Mouse (Mus musculus): ENCODE measurements around the gene Scamp5. TPM values are rescaled to one million over a fixed set of nuclear protein-coding genes. Genes with fewer than 3 reads are reported as not detected.
A peak's percentile ranks its signal among the peaks of the same experiment; 100 is the strongest.
"Not testable (repeated sequence)": the region's sequence is repeated elsewhere in the genome, so short reads cannot be mapped to it uniquely, and the experiment has no call there.

Gene Scamp5
- polyA plus RNA-seq, 3 experiments from 2014 or later, result not detected

DNA sequence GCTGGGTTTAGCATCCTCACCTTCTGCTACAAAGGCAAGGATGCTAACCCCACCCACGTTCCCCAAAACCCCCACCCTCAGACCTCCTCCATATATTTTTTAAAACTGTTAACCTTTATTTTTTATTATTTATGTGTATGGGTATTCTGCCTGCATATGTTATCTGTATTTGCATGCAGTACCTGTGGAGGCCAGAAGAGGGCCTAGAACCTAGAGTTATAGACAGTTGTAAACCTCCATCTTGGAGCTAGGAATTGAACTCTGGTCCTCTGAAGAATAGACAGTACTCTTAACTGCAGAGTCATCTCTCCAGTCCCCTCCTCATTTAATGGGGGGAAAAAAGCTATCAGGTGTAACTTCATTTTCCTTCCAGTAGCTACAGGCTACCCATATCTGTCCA lies 18.1 kb downstream of the Scamp5 start:
- no peak for ATAC-seq

DNA sequence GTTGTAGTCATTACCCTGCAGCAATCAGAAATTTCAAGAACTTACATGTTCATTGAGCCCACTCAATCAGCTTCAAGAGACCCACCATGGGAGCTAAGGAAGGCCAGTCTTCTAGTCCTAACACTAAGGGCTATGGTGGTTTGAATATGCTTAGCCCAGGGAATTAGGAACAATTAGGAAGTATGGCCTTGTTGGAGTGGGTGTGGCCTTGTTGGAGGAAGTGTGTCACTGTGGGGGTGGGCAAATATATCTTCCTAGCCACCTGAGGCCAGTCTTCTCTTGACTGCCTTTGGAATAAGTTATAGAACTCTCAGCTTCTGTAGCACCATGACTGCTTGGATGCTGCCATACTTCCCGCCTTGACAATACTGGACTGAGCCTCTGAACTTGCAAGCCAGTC lies 27.2 kb downstream of the Scamp5 start:
- ATAC-seq, result no peak

DNA sequence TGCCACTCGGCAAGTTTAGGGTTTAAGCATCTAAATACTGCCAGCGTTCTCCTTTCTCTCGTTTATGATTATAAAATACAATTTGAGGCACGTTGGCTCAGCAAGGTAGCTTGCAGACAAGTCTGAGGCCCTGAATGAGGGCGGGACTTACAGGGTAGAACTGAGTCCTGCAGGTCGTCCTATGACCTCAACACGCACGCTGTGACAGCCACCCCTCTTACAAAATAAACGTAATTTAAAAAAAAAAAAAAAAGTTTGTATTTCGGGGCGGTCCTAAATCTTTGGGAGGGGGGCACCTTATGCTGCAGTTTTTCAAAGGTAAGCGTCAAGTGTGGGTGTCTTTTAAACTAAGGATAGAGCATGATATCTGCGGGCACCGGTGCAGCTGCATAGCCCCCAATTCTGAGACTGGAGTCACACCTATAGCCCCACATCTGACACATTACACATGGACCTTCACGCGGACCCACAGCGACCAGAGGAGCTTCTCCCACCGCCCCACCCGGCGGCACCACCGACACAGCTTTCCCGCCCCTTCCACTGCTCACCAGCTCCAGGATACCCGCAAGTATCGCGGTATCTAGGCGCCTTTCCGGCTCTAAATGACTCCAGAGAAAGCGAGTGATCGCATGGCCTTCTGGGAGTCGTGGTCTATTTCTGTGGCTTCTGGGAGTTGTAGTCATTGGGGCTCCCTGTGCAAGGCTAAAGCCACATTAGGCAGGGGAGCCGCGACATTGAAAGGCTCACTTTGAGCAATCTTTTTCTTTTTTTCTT lies 28.2 kb downstream of the Scamp5 start, which contains the start of gene Ppcdc:
Ppcdc (minus strand) TSS at position 603 of the 774 bp plus-strand sequence.
- peak; percentile 98 for ATAC-seq

DNA sequence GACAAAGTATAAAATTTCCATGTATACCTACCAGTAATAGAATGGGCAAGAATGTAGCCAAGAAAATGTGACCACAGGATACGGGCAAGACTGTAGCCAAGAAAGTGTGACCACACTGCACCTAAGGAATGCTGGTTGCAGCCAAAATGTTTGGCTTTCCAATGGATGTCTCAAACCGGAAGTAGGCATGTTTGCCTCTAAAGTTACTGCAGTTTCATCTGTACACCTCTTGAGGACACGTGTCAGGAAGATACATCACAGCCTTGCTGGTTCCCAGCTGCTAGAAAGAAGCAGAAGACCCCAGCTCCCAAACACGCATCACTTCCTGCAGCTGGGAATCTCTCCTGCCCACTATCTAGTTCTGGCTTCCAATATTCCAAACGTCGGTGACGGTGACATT lies 28.8 kb downstream of the Scamp5 start:
- no peak for ATAC-seq

DNA sequence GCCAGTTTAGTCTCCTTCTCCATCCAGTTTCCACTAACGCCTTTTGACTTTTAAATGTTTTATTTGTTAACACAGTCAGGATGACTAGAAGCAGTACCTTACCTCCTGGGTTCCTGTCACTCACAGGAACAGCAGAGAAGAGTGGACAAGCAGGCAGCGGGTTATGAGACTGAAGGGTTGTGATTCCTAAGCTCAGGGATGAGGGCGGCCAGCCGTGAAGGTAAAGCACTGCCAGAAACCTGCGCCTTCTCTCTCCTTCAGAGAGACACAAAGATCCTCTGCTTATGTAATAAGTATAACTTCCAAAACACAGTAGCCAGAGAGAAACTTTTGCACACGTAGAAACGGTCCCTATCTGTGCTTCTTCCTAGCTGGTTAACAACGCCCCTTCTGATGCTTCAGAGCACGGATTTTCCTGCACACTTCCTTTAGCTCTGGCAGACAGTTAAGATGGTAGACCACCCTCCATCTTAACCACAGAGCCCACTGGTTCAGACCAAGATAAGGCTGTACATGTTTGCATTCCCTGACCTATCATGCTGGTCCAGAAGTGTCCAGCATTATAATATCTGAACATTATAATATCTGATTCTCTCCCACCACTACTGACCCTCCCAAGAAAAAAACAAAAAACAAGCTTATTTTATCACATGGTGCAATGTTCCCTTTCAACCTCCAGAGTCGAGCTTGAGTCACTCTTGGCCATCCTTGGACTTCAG lies 29.8 kb downstream of the Scamp5 start:
- no peak for ATAC-seq

DNA sequence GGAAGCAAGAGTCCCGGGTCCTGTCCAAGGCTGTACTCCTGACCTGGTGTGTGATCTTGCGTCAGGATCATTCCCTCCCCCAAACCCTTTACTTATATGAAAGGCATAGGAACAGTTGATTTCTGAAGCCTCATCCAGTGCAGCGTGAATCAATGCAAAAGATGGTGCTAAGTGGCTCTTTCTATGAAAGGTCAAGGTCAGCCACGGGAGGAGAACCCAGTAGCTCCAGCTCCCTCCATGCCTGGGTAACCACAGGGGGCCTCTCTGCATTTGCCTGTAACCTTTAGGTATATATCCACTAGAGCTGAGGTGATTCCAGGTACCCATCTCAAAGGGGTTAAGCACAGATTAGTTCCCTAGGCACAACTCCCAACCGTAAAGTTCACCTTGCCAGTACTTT lies 31.7 kb downstream of the Scamp5 start:
- ATAC-seq, result no peak

DNA sequence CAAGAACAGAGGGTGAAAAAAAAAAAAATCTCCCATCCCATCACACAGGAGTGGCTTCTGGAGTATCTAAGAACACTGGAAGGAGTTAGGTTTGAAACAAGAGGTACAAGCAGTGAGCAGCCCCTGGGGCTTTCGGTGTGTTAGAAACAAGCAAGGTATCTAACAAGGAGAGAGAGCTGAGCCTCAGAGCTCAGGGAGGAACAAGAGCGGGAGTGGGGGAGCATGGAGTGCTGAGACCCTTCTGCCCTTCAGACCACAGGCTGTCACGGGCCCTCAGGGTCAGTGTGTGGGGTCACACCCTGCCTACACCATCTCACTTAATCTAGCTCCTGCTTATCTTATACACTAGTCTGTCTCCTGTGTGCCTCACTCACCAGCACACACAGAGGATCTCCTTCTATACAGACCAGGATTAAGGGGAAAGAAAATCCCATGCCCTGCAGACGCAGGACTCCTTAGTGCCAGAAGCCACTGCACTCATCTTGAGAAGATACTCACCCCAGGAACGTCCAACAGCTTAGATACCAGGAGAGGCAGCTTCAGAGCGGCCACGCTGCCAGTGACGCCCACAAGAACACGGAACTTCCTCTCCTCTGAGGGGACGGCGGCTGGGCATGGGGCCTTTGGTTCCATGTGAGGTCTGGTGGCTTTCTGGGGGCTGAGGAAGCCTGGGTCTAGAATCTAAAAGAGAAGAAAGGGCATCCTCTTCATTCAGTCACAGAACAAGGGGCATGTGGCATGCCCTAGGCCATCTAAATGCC lies 33.3 kb downstream of the Scamp5 start:
- ATAC-seq, result no peak

DNA sequence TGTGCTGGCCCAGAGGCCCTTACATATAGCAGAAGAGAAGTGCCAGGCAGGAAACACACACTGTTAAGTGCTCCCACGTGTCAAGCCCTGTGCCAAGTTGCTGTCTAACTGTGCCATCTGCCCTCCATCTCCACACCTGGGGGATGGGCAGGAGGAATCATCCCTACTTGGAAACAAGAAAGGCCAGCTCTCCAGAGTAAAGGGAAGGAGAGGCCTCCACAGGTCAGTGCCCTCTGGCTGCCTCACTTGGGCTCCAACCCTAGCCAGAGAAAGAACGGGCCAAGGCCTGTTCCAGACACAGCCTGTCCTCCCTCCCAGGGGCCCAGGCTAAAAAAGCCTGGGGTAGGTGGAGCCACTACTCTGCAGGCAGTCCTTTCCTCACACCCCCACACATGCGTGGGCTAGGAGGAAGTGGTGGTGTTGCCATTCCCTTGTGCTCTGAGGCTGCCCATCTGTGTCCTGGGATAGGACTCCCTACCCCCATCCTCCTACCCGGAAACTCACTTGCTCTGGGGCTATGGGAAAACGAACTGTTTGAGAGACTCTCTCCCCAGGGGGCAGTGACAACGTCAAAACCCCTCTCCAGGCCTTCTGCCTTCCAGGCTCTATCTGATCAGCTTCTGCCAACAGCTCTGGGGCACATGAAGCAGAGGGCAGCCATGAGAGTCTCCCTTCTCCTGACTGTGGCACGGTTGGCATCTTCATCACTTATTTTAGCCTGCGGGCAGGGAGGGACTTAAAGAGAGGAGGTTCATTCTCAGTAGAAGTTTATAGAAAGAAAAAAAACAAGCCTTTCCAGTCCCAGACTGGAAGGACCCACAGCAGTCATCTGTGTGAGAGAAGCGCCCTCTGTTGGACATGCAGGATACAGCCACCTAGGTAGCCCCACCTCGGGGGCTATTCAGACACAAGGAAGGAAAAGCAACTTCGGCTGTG lies 34.5 kb downstream of the Scamp5 start:
- peak; percentile 88 for ATAC-seq

DNA sequence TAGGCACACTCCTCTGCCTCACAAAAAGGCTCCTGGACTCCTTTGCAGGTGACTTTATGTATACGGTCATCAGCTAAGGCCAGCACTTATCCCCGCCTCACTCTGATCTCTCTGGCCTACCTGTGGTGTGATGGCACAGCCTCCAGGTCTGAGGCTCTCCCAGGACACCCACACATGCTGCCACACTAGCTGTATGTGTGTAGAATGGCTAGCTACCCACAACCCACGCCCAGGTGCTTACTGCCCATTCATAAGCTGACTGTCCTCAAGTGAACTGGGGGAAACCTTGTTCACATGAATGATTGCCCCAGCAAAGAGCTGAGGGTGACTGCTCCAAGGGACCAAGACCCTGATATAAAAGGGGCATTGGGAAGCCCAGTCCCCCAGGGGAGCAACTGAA lies 35.4 kb downstream of the Scamp5 start:
- no peak for ATAC-seq

DNA sequence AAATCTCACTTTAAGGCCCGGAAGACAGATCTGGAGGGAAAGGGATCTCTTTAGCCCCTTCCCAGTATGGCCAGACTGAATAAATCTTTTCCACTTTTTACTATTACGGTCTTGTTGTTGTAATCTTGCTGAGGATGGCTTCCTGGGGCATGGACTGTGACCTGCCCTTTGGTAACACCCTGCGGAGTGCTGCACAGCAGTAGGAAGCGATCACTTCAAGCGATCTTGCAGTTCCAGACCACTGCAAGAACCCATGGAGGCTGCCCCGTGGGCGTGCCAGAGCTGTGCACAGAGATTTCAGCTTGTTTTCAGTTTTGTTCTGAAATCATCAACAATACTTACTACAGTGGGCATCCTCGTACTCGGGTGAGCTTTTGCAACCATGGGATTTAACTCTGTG lies 36.7 kb downstream of the Scamp5 start:
- no peak for ATAC-seq

DNA sequence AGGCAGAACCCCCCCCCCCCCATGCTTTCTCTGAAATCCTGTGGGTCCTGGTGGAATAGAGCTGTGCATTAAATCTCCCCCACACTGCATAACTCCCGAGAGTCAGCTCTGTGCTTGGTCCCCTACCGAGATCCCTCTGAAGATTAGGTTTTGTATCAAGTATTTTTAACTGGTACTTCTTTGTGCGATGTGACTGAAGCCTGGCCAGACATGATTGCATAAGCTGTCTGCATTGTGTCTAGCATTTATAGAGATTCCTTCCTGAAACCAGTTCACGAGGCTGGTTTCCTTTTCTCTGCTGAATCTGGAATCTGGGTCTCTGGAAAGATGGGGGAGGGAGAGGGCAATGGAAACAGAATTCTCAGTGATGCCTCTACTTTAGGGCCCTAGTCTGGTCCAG lies 39.5 kb downstream of the Scamp5 start:
- ATAC-seq, result no peak

DNA sequence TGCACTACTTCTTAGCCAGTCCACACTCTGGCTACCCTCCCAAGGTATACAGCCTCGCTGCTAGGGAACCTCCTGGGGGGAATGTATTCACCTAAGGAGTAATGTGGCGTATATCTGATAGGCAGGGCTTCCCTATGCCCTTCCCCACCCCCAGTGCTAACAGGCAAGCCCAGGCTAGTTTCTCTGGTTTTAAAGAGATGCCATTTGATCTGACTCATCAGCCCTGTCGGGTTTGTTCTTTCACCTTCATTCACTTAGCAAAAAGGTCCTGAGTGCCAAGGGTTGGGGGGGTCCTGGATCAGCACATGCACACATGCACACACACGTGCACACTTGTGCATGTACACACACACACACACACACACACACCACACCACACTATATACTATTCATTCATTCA lies 39.9 kb downstream of the Scamp5 start:
- no peak for ATAC-seq

DNA sequence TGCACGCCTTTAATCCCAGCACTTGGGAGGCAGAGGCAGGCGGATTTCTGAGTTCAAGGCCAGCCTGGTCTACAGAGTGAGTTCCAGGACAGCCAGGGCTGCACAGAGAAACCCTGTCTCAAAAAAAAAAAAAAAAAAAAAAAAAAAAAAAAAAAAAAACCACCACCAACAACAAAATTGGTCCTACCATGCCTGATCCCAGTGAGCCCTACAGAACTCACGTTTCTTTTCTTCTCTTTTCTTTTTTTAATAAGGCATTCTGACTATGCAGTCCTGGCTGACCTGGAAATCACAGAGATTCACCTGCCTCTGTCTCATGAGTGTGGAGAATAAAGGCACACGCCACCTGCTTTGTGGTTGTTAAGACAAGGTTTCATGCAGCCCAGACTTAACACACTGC lies 40.7 kb downstream of the Scamp5 start:
- not testable (repeated sequence) for ATAC-seq

DNA sequence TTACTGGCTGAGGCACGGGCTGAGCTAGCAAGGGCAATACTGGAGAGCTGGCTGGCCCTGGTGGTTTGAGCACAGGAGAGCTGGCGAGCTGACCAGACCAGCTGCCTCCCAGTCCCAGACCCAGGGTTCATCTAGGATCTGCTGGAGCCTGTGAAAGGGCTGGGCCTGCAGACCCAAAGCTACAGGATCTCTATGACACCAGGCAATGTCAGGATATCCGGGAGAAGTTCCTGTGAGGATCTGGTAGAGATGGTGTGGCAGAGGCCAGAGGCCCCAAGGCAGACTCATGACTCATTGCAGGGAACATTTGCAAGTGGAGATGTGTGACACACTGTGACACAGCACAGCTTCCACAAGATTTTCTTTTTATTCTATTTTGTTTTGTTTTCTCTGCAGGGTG lies 42.7 kb downstream of the Scamp5 start:
- ATAC-seq, result no peak

DNA sequence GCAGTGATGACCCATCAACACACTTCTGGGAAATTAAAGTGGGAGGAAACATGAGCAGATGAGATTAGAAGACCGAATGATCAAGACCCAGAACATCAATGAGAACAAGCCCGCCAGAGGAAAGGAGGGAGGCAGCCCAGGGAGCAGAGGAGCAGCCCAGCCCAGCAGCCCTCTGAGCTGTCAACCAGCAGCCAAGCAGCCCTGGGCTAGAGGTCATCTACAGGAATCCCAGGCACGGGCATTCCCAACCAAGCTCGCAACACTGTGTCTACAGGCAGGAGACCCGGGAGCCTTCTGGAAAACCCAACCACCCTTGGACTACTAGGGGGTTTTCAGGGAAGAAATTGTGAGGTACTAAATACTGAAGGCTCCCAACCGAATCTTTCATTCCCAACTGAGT lies 43.8 kb downstream of the Scamp5 start:
- ATAC-seq, result no peak

DNA sequence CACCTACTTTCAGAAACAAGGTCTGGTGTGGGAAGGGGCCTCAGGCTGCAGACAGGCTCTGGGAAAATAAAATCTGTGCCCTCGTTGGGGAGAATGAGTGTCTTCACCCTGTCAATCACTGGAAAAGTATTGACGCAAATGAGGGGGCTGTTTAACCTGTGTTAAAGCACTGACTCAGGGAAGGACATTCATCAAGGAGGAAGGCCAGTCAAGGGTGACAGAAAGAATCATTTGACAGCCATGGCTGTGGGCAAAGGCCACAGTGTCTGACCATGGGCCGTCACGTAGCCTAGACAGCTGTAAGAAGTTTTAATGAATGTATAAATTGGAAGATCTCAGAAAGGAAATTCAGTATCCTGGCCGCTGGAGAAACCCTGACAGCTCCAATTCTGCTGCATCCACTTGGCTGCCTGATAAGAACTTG lies 46.2 kb downstream of the Scamp5 start:
- ATAC-seq, result no peak

DNA sequence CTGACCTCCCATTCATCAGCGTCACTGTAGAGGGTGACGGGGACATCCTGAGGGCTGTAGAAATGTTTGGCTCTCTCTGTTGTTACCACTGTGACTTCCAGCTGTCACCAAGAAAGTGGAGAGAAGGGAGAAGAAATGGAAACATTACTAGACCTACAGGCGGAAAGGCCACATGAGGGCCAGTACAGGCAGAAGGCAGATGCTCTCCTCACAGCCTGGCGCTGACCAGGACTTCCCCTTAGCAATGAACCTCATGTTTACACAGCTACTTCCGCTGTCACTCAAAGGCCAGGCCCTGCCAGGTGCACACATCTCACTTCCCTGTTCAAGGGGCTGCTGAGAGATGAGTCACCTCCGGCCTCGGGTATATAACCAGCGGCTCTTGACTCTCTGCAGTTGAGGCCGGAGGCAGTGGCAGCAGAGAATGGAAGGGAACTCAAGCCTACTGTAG lies 46.7 kb downstream of the Scamp5 start:
- ATAC-seq, result peak; percentile 97

DNA sequence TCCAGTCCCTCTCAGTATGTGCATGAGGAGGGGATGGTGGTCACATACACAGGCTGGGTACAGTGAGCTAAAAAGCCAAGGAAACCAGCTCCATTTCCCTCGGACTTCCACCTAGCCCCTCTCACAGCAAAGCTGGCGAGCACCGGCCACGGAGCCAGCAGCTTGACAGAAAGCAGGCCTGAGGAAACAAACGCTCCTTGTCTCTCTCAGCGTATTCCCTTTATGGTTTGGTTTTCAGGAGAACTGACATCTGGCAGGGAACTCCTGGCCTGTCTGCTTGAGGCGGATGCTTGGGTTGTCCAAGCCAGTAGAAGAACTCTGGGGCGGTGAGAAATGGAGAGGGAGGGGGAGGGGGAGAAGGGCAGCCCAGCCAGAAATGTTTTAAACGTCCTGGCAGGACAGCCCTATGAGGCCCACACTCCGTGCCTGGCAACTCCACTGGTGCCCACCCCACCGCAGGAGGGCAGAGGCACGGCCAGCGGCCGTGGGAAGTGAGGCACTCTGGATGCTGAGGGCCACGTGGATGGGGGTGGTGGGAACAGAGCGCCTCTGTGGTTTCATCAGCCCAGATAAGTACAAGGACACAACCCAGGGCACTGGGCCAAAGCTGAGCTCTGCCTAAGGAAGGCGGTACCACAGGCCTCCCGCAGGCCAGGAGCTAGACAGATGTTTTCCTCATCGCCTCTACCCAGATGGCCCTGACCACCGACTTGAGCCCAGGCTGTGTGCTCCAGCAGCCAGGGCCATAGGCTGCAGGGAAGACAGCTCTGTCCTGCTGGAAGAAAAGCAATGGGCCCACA lies 47.3 kb downstream of the Scamp5 start:
- ATAC-seq, result peak; percentile 13

DNA sequence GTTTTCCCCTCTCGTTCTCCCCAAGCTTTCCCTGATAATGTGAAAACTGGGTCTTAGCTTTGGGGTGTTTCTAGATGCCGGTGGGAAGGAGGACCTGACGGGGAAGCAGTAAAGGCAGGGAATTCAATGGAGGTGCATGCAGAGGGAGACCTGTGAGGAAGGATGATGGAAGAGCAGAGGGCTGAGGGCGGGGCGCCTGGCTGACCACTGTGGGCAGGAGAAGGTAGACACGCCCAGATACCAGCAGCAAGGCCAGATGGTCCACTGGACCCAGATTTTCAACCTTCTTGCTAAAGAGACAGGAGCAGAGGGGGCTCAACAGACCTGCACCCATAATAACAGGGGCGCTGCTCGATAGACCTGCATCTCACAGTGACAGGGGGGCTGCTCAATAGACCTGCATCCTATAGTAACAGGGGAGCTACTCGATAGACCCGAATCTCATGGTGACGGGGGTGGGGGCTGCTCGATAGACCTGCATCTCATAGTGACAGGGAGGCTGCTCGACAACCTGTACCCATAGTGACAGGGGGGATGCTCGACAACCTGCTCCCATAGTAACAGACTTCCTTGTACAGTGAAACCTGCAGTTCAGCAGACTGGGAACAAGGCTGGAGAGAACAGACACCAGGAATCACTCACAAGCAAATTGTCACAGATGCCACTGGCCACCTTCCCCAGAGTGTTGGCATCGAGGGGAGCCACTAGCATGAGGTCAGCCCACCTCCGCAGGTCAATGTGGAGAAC lies 48.2 kb downstream of the Scamp5 start:
- ATAC-seq, result no peak

DNA sequence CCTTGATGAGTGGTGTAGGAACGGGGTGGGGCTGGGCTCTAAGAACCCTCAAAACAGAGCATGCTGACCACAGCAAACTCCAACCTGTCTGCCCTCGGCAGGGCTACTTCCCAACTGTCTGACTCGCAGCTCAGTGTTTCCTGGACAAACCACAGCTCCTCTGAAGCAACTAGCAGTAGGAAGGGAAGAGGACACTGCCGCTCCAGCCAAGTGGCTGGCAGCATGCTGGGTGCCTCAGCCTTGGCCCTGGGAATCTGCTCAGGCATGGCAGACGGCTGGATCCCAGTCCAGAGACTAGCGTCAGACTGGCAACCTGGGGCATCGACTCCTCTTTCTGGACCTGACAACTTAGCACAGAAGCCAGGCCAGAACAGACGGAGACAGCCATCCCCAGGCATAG lies 50.5 kb downstream of the Scamp5 start:
- no peak for ATAC-seq

Measured in inflammation-experienced regulatory T-cells, adult 6 months (primary cell).